Mouse (Mus musculus) bone marrow, adult 2 months (tissue): Measurements from ENCODE around the gene Fgfr2. TPM values are rescaled to one million over a fixed set of nuclear protein-coding genes. Genes with fewer than 3 reads are reported as not detected.

Experiments used
- H3K27ac ChIP-seq: fragments of 200-500 bp; 2 replicates; pipeline ENCODE4 v1.5.1; 2012; ENCODE audit warnings: low read depth, mild to moderate bottlenecking, control low read depth, inconsistent platforms, low read length; ENCODE audit not compliant: control insufficient read depth, poor library complexity, insufficient read depth
- H3K4me1 ChIP-seq: fragments of 200-500 bp; 2 replicates; pipeline ENCODE4 v1.6.1; 2011; ENCODE audit warnings: low read length; ENCODE audit not compliant: control insufficient read depth, insufficient read depth
- H3K4me3 ChIP-seq: fragments of 200-500 bp; replicated peaks from 2 replicates; pipeline ENCODE3; 2011; ENCODE audit warnings: mild to moderate bottlenecking, low read depth, low read length, control low read depth; ENCODE audit not compliant: control insufficient read depth
- CTCF ChIP-seq: fragments of 200-500 bp; IDR thresholded peaks from 2 replicates; pipeline ENCODE4 v1.5.1; 2011; ENCODE audit warnings: low read length, control low read depth; ENCODE audit not compliant: control insufficient read depth, insufficient read depth
- POLR2A ChIP-seq: fragments of 200-500 bp; IDR thresholded peaks from 2 replicates; pipeline ENCODE4 v1.6.1; 2011; ENCODE audit warnings: low read depth, mild to moderate bottlenecking, control low read depth, low read length, borderline replicate concordance; ENCODE audit not compliant: control insufficient read depth
- WGBS: fragments of 180-500 bp; shearing (Covaris S2); methylation state at CpG from one replicate; pipeline ENCODE4 v1.1.7; 2018; 5-methylcytosine and 5-hydroxymethylcytosine counted together
- polyA plus RNA-seq: library from polyadenylated mRNA; stranded (reverse); fragments of >200 nt; gene quantifications from 2 replicates; pipeline ENCODE4 v1.2.4, GENCODE M21; 2011; ENCODE audit warnings: low replicate concordance; ENCODE audit not compliant: missing spikeins, insufficient read depth, insufficient read length

The Fgfr2 gene
- polyA plus RNA-seq, 1 experiment, result 8.2 TPM

DNA sequence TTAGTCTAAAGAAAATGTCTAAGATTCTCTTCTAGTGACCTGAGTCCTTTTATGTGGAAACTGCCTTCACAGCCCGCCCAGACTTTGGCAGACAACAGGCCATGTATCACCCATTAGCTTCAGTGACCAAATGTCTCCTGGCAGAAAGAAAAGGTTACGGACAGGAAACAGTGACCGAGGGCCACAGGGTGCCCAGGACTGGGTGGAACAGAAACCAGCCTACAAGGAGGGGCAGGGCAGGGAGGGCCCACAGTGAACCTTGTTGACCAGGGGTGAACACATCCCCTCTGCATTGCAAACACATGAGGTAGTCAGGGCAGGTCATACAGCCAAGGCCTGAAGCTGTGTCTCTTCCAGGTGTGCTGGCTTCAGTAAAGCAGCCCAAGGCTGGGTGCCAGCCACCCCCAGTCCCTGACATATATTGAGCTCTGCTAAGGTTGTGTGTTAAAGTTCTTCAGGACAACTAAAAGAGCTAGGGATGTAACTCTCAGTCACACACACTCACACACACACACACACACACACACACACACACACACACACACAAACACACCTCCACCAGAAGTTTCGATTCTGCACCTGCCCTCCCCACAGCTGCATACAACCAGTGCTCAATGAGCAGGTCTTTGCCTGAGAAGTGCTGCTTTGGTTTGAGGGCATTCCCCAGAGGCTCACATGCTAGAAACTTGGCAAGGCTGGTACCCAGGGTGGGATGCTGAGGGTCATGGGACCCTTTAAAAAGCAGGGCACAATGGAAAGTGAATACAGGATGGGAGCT is 855.2 kb downstream of the Fgfr2 start:
- Histone ChIP-seq H3K27ac (no peak overlapping the region), H3K4me3 (no peak overlapping the region), H3K4me1 (no peaks in the 10 kb centered on the region)
- TF ChIP-seq CTCF, result no peak
- no peak for TF ChIP-seq POLR2A
- 88% methylated on average over 4 of the region's 4 CpGs for WGBS

DNA sequence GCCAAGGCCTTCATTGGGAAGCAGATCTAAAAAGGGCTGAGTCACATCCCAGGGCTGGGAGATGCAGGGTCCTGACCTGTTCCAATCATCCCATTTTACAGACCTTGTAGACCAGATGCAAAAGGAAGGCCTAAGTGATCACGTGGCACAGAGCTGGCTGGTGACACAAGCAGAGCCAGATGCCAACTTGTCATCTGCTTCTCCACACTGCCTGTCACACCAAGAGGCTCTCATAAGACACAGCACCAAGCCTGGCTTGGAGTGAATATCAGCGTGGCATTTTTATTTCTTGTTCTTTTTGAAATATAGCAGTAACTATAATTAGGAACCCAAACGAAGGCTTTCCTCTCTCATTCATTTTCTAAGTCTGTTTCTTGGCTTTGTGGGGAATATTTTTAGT is 858.4 kb downstream of the Fgfr2 start:
- Histone ChIP-seq H3K4me3 (no peak overlapping the region), H3K4me1 (no peaks in the 10 kb centered on the region; the same call in 1 of the 2 replicates), H3K27ac (no peak overlapping the region)
- TF ChIP-seq CTCF, result no peak
- WGBS, result 80% methylated on average over 3 of the region's 3 CpGs

DNA sequence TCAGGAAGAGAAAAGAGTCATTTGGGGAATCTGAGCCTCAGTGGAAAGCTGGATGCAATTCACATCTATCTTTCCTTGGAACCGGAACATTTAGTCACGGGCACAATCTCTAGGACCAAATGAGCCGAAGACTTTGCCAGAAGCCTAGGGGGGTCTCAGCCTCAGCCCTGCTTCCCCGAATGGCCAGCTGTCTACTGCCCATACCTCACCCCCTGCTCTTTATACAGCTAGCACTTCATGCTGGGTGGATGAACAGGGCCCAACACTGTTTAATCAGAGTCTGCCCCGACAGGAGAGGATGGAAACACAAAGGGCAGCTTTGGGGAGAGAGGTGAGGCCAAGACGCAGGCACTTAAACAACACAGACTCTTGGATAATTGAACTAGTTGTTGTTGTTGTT is 860.0 kb downstream of the Fgfr2 start:
- Histone ChIP-seq H3K4me1 (no peaks in the 10 kb centered on the region; the same call in 1 of the 2 replicates), H3K27ac (no peak overlapping the region), H3K4me3 (no peak overlapping the region)
- TF ChIP-seq POLR2A, result no peak
- 89% methylated on average over 6 of the region's 6 CpGs for WGBS

DNA sequence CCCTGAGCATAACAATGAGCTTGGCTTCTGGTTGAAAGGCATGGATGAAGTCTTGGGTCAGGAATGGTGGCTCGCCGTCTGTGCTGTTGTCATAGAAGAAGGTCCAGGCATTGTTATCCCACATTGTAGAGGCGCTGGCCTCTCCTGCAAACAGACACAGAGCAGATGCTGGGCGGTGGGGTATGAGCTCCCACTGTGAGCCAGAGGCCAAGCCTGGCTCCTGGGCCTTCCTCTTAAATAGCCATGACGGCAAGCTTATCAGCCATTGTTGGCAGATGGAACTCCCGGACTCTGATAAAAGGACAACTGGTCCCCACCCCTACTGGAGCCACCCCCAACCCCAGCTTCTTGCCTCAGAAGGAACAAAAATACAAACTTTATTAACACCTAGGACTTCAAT is 860.5 kb downstream of the Fgfr2 start:
- 77% methylated on average over 6 of the region's 6 CpGs for WGBS
- TF ChIP-seq CTCF (no peak), POLR2A (no peak)
- Histone ChIP-seq H3K4me3 (no peak overlapping the region), H3K4me1 (no peaks in the 10 kb centered on the region; the same call in 1 of the 2 replicates), H3K27ac (no peak overlapping the region)

DNA sequence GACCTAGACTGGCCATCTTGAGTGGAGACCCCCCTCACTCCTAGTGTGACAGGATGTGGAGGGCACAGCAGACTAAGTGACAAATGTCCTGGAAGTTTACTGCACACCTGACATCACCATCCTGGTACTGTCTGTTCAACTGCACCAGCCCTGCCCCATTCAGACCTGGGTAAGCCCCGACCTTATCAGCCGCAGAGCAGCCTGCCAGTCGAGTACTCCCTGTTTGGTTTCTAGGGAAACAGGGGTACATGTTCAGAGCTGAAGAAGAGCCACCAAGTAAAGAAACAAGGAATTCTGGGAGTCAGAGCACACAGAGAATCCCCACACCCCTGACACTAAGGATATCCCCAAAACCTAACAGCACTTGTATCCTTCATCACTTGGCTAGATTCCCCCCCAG is 861.3 kb downstream of the Fgfr2 start:
- TF ChIP-seq POLR2A (no peak), CTCF (no peak)
- H3K27ac ChIP-seq, result no peak overlapping the region
- H3K4me1 ChIP-seq, result no peaks in the 10 kb centered on the region; the same call in 1 of the 2 replicates
- no peak overlapping the region for H3K4me3 ChIP-seq
- WGBS, result 54% methylated on average over 3 of the region's 3 CpGs

DNA sequence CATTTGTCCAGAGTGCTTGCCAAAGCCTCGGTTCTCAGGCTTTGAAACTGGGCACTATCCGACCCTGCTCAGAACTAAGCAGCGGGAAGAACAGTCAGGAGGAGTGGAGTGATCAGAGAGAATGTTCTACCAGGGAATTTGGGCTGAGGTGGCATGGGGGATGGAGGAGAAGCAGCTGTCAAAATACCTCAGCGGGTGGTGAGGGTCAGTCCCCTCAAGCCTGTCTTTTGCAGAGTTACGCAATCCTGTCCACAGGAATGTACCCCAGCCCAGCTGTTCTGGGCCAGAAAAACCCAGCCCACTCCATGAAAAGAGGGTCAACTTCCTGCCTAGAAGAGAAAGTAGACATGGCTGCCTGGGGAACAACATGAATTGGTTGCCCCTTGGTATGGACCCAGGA is 862.5 kb downstream of the Fgfr2 start:
- no peak for TF ChIP-seq CTCF
- no peak for TF ChIP-seq POLR2A
- no peaks in the 10 kb centered on the region; the same call in 1 of the 2 replicates for H3K4me1 ChIP-seq
- H3K27ac ChIP-seq, result no peak overlapping the region
- WGBS, result 78% methylated on average over 5 of the region's 5 CpGs
- H3K4me3 ChIP-seq, result no peak overlapping the region

DNA sequence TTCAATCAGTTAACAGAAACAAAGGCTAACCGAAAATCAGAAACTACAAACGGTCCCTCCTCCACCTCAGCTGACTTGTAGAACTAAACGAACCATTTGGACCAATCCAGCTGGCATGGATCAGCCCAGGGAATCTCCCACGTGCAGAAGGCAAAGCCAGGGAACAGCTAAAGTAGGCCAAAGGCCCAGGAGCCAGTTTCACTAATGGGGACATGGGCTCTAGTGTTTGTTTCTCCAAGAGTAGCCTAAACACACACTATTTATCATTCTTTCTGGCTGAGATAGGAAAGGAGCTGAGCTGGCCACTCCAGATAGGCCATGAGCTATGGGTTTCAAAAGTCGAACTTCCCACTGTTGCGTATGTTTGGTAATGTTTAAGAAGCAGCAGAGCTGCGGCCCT is 864.3 kb downstream of the Fgfr2 start:
- no peak for TF ChIP-seq POLR2A
- TF ChIP-seq CTCF, result no peak
- 78% methylated on average over 7 of the region's 7 CpGs for WGBS
- Histone ChIP-seq H3K27ac (no peak overlapping the region), H3K4me1 (no peaks in the 10 kb centered on the region; the same call in 1 of the 2 replicates), H3K4me3 (no peak overlapping the region)

DNA sequence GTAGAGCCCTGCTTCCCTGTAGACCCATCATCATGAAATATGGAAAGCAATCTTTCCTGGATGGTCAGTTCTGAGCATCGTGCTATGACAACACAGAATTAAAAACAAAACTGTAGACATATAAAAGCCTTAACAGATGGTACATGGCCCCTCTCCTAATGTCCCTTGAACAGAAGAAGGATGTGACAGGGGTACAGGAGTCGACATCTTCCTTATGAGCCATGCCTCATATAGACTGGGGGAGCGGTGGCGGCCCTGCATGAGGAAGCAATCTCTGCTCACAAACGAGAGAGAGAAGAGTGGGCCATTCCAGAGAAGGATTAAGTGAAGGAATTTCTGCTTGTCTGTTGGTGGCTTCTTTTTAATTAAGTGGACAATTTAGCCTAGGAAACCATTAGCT is 864.9 kb downstream of the Fgfr2 start:
- no peak overlapping the region for H3K4me3 ChIP-seq
- H3K27ac ChIP-seq, result no peak overlapping the region
- WGBS, result 88% methylated on average over 5 of the region's 5 CpGs
- TF ChIP-seq POLR2A, result no peak
- TF ChIP-seq CTCF, result no peak
- no peaks in the 10 kb centered on the region; the same call in 1 of the 2 replicates for H3K4me1 ChIP-seq

DNA sequence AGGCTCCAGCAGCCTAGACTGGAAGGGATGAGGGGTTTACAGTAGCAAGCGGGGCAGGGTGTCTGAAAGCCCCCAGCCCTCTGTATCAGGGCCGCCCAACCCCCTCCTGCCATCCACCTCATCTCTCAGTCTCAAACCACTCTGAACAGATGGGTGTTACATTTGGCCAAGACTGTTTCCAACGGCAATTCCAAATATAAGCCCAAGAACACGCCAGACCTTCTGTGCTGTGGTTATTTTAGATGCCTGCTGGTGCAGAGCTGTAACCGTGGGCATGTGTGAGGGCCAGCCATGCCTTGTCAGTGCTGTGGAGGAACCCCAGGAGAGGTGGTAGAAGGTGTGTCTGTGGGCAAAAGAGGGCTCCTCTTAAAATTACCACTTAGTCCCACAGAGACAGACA is 869.6 kb downstream of the Fgfr2 start:
- Histone ChIP-seq H3K4me1 (no peaks in the 10 kb centered on the region), H3K4me3 (no peak overlapping the region), H3K27ac (no peak overlapping the region)
- no peak for TF ChIP-seq CTCF
- TF ChIP-seq POLR2A, result no peak
- WGBS, result 81% methylated on average over 5 of the region's 5 CpGs
